Mouse (Mus musculus): ENCODE data around the gene Sf3a1.
A peak's percentile ranks its signal among the peaks of the same experiment; 100 is the strongest.
"Not testable (repeated sequence)": the region's sequence is repeated elsewhere in the genome, so short reads cannot be mapped to it uniquely, and the experiment has no call there.

The Sf3a1 gene

DNA sequence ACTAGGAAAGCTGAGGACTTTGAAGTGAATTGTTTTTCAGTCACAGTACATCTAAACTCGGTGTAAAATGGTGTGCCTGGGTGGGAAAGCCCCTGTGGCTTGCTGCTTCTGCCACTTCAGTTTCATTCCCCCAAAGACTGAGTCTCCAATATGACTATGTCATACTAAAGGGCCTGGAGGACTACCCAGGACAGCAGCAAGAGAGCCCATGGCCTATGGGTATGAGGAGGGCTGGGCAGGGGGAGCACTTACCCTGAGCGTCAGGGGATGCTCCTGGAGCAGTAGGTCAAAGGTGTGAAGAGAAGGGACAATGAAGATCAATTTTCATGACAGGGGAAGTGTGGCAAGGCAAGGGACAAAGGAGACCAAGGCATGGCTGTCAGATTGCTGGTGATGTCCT, 21.2 kb upstream of the Sf3a1 start:
- DNase-seq, result no peak

DNA sequence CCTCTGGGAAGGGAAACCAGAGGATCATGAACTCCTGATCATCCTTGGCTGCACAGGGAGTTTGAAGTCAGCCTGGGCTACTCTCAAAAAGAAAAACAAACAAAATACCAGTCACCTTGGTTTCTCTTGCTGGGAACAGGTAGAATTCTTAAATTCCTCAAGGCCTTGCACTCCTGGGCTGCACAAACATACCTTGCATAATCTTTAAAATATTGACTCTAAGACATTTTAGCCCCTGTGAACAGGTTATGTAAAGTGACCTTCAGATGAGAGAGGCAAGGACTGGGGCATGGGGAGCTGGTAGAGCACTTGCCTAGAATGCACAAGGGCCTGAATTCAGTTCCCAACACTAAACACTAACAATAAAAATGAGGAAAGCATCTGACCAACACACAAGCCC, 18.6 kb upstream of the Sf3a1 start:
- no peak for DNase-seq

GRCm38 (mm10) chr11:4142352-4142751, 17.8 kb upstream of the Sf3a1 start:
- DNase-seq, result no peak

DNA sequence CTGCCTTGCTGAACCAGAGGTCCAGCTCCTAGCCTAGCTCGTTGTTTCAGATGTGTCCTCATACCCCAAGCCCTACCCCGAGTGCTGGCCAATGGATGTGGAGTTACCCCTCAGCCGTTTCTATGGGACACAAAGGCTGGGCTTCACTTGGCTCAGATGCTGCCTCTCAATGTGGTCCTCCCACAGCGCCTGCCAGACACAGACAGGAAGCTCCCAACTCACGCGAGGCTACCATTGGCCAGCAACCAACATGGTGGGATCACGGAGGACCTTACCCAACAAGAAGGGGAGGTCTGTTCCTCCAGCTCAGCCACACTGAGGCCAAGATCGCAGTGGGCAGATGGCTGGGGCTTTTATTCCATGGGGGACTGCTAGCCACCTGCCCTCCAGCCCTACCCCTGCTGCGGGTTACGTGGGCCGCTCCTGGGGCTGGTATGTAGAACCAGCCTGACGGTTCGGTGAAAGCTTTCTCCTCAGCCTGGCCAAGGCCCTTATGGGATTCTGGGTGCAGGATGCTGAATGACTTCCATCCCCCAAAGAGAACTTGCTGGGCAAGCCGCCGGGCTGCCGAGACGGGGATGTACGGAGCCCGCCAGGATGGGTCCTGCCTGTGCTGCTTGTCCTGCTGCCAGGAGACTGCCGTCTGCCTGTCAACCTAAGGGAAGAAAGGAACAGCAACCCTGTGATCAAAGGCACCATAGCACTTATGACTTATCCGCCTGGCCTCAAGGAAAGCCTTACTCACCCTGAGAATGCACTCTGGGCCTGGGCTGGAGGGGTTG, 16.7 kb upstream of the Sf3a1 start:
- DNase-seq, result no peak

DNA sequence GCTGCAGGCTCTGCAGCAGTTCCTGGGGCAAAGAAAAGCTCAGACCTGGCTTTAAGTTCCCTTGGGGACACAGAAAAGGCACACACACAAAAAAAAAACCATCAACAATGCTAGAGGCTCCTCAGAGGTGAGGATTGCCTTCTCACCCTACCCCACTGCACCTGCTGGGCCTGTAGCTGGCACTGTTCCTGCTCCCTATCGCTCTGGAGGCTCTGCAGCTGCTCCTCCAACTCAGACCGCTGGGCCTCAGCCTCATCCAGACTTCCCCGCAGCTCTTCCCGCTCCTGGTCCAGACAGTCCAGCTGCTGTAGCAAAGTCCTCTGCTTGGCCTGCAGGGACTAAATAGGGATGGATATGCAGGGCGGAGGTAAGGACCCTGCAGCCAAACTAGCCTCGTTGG, 13.8 kb upstream of the Sf3a1 start:
- no peak for DNase-seq

DNA sequence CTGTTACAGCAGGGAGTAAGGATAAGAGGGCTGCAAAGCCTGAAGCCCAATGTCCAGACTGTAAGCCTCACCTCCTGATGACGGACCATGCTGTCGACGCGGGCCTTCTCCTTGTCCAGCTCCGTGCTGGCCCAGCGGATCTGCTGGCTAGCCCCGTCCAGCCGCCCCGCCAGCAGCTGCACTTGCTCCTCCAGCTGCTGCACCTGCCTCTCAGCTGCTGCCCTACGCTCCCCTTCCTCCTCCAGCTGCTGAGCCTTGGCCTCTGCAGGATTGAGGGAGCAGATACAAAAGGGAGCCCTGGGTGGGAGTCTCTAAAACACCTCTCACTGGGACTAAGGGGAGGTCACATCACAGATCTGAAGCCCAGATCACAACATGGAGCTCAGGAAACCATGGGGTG, 13.1 kb upstream of the Sf3a1 start:
- DNase-seq, result no peak

DNA sequence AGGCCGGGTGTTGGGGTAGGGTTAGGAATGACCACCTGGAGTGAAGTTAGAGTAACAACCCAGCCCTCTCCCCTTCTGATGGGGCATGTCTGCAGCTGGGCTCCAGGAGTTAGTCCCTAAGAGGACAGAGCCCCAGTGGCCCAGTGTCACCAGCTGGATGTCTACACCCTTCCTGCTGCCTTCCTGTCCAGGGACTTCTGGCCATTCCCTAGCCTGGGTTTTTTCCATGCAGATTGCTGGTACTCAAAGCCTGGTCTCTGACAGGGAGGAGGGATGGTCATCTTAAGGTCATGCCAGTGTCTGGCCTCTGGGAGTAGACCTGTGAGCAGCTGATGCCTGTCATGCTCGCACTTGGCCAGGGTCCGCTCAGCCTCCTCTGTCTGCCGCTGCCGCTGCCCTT, 12.0 kb upstream of the Sf3a1 start:
- DNase-seq, result no peak

GRCm38 (mm10) chr11:4148536-4149156, 11.5 kb upstream of the Sf3a1 start:
- no peak for DNase-seq

DNA sequence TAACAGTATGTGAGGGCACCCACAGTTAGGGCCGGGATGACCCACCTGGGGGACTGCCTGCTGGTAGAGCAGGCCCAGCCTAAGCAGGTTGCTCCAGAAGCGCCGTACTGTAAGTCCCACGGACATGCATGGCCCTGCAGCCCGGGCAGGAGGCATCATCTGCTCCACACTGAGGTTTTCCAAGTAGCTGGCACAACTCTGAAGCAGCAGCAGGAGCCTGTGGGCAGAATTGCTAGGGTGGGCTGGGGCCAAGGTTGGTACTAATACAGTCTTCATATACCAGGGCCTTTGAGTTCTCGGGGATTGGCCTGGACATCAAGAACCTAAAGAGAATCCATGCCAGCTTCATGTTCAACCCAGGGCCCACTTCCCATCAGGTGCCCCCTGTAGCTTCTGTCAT, 10.3 kb upstream of the Sf3a1 start:
- DNase-seq, result no peak

GRCm38 (mm10) chr11:4153694-4154093, 6.5 kb upstream of the Sf3a1 start:
- no peak for DNase-seq

DNA sequence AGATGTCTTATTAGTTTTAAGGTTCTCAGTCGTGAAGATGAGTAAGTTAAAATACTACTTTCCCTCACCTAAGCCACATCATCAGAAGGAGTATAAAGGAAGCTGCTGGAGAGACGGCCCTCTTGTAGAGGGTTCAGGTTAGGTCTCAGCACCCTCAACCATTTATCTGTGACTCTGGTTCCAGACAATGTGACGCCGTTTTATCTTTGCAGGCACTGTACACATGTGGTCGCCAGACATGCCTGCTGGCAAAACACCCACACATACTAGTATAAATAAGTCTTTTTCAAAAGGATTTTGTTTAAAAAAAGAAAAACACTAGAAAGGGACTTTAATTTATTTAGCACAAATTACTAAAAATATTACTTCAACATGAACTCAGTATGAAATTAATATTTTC, 4.5 kb upstream of the Sf3a1 start:
- no peak for DNase-seq

DNA sequence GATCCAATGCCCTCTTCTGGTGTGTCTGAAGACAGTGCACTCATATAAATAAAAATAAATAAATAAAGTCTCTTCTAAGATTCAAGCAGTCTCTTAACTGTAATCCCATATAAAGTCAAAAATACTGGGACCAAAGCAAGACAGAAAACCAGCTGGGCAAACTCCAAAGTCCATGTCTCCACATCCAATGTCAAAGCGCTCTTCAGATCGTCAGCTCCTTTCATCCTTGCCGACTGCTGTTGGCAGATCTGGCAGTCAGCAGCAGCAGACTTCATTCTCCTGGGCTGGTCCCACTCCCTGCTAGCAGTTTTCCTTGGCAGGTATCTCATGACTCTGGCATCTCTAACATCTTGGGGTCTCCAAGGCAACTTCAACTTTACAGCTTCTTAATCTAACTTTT, 1.5 kb upstream of the Sf3a1 start:
- DNase-seq, result no peak

DNA sequence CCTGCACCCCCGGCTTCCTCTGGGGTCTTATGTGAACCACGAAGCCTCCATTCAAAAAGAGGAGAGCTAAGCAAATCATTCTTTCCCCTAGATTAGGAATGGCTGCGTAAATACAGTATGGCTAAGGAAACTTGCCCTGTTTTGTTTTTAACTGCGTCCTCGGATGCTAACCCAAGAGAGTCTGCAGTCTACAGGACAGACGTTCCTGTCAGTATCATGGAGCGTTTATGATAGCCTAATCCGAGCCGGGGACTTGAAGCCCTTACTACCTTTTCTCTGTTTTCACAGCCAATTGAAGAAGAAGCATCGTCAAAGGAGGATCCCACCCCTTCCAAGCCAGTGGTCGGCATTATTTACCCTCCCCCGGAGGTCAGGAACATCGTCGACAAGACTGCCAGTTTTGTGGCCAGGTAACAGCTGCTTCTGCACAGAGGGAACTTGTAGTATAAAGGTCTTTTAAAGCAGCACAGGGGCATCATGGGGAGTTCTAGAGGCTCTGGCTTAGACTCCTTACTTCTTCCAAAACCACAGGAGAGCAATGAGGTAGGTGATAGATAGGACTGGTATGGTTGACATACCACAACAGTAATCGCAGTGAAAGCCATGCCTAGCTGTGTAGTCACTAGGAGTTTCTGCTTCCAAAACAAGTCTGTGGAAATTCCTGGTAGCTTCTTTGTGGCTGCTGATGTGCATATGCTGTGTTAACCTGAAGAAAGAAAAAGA, 769 bp downstream of the Sf3a1 start:
- DNase-seq, result no peak

DNA sequence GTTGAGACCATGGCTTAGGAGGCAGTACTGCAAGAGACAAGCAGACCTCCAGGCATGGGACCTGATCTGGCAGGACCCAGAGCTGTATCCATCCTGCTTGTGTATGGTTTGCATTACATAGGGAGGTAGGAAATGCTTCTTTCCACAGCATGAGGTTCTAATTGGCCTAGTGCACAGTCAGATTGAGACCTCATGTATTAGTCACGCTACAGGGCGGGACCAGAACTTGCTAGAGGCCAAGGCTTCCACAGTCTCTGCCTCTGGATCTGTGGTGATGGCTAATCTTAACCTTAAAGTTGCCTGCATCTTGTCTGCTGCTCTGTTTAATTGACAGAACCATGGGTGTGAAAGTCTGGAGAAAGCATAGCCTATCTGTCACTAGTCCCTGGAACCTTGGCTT, 4.6 kb downstream of the Sf3a1 start:
- no peak for DNase-seq

GRCm38 (mm10) chr11:4166467-4167090, 6.4 kb downstream of the Sf3a1 start:
- DNase-seq, result no peak

GRCm38 (mm10) chr11:4174586-4174985, 14.4 kb downstream of the Sf3a1 start:
- no peak for DNase-seq

DNA sequence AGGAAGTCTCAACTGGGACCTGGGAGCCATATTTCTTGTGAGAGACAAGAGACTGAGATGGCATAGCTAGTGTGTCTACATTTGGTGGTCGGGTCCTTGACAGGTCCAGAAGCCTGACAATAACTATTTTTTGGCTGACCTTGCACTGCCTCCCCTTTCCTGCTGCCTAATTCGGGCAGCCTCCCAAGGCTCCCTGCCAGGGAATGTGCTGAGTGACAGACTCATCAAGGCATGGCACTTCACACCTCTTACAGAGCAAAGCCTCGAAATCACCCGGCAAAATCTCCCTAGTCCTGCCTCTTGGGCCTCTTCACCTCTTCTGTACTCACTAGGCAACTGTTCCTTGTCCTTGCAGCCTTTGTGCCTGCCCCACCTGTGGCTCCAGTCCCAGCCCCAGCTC, 17.6 kb downstream of the Sf3a1 start:
- DNase-seq, result no peak

- DNase-seq, result no peak
Measured at GRCm38 (mm10) chr11:4182061-4182460, 21.9 kb downstream of the Sf3a1 start.

GRCm38 (mm10) chr11:4183511-4183910, 23.4 kb downstream of the Sf3a1 start:
- no peak for DNase-seq

DNA sequence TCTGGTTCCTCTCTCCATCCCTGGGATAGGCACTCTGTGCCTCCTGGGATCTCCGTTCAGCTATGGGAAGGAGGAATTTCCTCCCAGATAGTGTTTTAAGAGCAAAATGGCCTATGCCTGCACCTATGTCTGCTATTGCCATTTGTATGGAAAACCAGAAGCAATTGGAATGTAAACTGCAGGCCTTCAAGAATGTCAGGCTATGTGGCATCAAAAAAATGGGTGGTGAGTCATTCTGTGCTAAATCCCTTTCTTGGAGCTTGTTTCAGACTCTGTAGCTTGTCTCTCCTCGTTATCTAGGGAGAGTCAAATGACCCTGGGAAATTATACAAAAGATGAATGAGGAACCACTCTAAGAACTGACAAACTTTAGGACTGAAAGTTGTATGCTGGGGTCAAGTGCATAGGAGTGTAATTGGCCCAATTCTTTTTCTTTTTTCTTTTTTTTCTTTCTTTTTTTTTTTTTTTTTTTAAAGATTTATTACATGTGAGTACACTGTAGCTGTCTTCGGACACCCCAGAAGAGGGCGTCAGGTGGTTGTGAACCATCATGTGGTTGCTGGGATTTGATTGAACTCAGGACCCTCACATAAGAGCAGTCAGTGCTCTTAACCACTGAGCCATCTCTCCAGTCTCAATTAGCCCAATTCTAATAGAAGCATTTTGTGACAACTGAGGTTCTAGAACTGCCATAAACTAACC, 24.3 kb downstream of the Sf3a1 start:
- no peak for DNase-seq

DNA sequence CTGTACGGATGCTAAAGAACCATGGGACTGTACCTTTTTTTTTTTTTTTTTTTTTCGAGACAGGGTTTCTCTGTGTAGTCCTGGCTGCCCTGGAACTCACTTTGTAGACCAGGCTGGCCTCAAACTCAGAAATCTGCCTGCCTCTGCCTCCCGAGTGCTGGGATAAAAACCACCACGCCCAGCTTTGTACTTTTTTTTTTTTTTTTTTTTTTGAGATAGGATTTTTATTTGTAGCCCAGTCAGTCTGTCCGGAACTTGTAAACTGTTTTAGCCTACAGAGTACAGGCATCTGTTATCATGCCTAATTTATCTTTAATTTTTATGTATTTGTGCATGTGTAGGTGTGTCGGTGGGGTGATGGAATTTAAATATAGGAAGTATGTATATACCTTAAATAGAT, 25.3 kb downstream of the Sf3a1 start:
- not testable (repeated sequence) for DNase-seq

DNA sequence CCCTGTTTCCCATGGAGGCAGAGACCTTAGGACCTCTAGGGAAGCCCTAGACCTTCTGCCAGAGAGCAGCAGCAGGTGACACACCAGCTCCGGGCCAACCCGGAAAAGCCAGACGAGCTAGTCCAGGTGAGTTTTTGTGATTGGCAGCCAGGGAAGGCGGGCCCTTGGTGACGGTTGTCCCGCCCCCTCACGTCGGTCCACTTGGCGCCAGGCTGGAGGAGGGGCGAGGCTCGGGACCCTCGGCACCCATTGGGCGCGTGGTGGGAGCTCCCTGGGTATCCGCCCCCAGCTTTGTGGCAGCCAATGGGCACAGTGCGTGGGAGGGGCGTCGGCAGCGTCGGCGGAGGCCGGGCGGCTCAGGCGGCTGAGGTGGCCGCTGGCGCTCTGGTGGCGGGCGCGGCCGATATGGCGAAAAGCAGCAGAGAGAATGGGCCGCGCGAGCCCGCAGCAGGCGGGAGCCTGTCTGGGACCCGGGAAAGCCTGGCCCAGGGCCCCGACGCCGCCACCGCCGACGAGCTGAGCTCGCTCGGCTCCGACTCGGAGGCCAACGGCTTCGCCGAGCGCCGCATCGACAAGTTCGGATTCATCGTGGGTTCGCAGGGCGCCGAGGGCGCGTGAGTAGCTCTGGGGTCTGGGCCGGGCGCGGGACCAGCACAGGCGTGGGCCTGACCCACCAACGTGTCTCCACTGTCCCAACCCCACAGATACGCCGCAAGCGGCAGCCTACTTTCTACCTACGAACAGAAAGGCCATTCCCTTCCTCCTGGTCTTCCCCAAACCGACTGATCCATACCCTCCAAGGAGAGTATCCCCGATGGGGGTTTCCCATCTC, 26.6 kb downstream of the Sf3a1 start, which contains the start of gene Tbc1d10a:
TSS of gene Tbc1d10a (plus strand) at position 304 of the 832 bp plus-strand sequence.
- peak; percentile 97 to 98 for DNase-seq
